Mouse (Mus musculus) heart, adult 2 months (tissue): ENCODE measurements around the gene Fbxo47.

Experiments
- CTCF ChIP-seq: fragments of 200-600 bp; IDR thresholded peaks from 2 replicates; pipeline ENCODE4 v1.8.1; 2022; ENCODE audit warnings: antibody characterized with exemption, mild to moderate bottlenecking, moderate library complexity
- EP300 ChIP-seq: fragments of 200-500 bp; IDR thresholded peaks from 2 replicates; pipeline ENCODE4 v1.6.1; 2011; ENCODE audit warnings: low read depth, low read length, control low read depth; ENCODE audit not compliant: insufficient read depth

GRCm38 (mm10) chr11:97885296-97885915, 1.5 kb upstream of the Fbxo47 start:
- TF ChIP-seq CTCF, result no peak
- TF ChIP-seq EP300, result no peak
